Mouse (Mus musculus): ENCODE measurements around the gene Fam160a1. TPM values are rescaled to one million over a fixed set of nuclear protein-coding genes. Genes with fewer than 3 reads are reported as not detected.

The Fam160a1 gene
- total RNA-seq, 2 experiments from 2014 or later, result 6.1 to 9.4 TPM

- no peak for DNase-seq
These were observed 137.7 kb downstream of the Fam160a1 start for GRCm38 (mm10) chr3:85679312-85679933.

GRCm38 (mm10) chr3:85677952-85678351 is 139.1 kb downstream of the Fam160a1 start:
- DNase-seq, result no peak

GRCm38 (mm10) chr3:85677133-85677532 is 140.0 kb downstream of the Fam160a1 start:
- DNase-seq, result no peak

GRCm38 (mm10) chr3:85669844-85670243 is 147.2 kb downstream of the Fam160a1 start:
- no peak for DNase-seq

- DNase-seq, result no peak
These were observed 149.4 kb downstream of the Fam160a1 start for GRCm38 (mm10) chr3:85667683-85668082.

- DNase-seq, result no peak
These were observed 150.4 kb downstream of the Fam160a1 start for GRCm38 (mm10) chr3:85666736-85667135.

- DNase-seq, result no peak
These were observed 150.9 kb downstream of the Fam160a1 start for GRCm38 (mm10) chr3:85666166-85666565.

GRCm38 (mm10) chr3:85664591-85665171 is 152.4 kb downstream of the Fam160a1 start:
- DNase-seq, result no peak

- no peak for DNase-seq
These were observed 153.3 kb downstream of the Fam160a1 start for GRCm38 (mm10) chr3:85663826-85664225.

- DNase-seq, result no peak
These were observed 154.9 kb downstream of the Fam160a1 start for GRCm38 (mm10) chr3:85661926-85662813.

- DNase-seq, result no peak
These were observed 157.4 kb downstream of the Fam160a1 start for GRCm38 (mm10) chr3:85659681-85660080.

- DNase-seq, result no peak
These were observed 161.6 kb downstream of the Fam160a1 start for GRCm38 (mm10) chr3:85655538-85655937.

- DNase-seq, result no peak
These were observed 164.1 kb downstream of the Fam160a1 start for GRCm38 (mm10) chr3:85652727-85653665.

GRCm38 (mm10) chr3:85649176-85649575 is 167.9 kb downstream of the Fam160a1 start:
- DNase-seq, result no peak

GRCm38 (mm10) chr3:85645517-85646004 is 171.5 kb downstream of the Fam160a1 start:
- no peak for DNase-seq

GRCm38 (mm10) chr3:85644814-85645213 is 172.3 kb downstream of the Fam160a1 start:
- no peak for DNase-seq

- no peak for DNase-seq
These were observed 175.3 kb downstream of the Fam160a1 start for GRCm38 (mm10) chr3:85641751-85642150.

GRCm38 (mm10) chr3:85636716-85637447 is 180.2 kb downstream of the Fam160a1 start:
- DNase-seq, result no peak

GRCm38 (mm10) chr3:85635591-85635990 is 181.5 kb downstream of the Fam160a1 start:
- no peak for DNase-seq

- no peak for DNase-seq
These were observed 182.0 kb downstream of the Fam160a1 start for GRCm38 (mm10) chr3:85635126-85635419.

- DNase-seq, result no peak
These were observed 182.5 kb downstream of the Fam160a1 start for GRCm38 (mm10) chr3:85634389-85635125.

All from adrenal gland, postnatal 10 days (tissue).